Mouse (Mus musculus) bone marrow macrophage, adult 2 months (primary cell): ENCODE data around the gene Ms4a8a.

Source experiments
- CTCF ChIP-seq: IDR thresholded peaks from 2 replicates; pipeline ENCODE4 v1.5.1; 2012; ENCODE audit warnings: low read depth, mild to moderate bottlenecking, low read length, moderate library complexity
- POLR2A ChIP-seq: IDR thresholded peaks from 2 replicates; pipeline ENCODE4 v1.6.1; 2012; ENCODE audit warnings: mild to moderate bottlenecking, low read depth, low read length, borderline replicate concordance

DNA sequence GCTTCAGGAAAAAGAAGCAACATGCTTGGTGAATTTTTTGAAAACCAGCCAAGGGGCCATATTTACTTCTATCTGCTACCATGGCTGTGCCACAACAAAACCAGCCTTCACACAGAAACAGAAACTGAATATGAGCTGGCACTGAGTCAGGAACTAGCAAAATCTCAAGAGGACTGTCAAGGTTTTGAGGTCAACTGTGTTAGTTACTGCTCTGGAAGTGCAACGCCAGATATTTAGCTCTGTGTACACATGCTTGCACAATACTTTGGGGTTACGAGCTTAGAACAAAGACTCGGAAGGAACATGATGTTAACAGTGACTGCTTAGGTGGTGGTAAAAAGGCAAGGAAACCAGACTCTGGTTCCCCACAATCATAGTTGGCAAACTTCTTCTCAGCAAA is 26.8 kb upstream of the Ms4a8a start:
- TF ChIP-seq CTCF (no peak), POLR2A (no peak)
